Mouse (Mus musculus): Measurements from ENCODE around the gene Taar7d. TPM values are rescaled to one million over a fixed set of nuclear protein-coding genes. Genes with fewer than 3 reads are reported as not detected.

Gene Taar7d
- total and polyA plus RNA-seq, 2 experiments from 2014 or later = not detected

DNA sequence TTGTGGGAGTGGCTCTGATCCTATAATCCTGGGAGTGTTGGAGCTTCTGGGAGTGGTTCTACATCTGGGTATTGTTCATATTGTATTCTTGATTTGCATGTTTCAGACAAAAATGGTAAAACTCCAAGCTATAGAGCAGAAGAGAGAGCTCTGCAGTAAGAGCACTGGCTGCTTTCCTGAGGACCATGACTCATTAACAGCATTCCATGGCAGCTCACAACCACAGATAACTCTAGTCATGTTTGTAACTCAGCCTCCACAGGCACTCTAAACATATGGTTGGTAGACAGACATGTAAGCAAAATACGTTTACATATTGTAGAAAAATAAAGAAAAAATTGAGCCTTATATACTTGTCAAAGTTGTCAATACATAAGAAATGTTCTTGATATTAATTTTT, 20.6 kb upstream of the Taar7d start:
- TF ChIP-seq CTCF (IDR thresholded peaks at IDR 0.05; ENCODE audit: low read depth) = no peak
- ATAC-seq = no peak
- 74% methylated on average over 1 of the region's 1 CpGs for WGBS
- Histone ChIP-seq H3K9ac (replicated peaks; ENCODE audit: low read length) (no peak overlapping the region), H3K36me3 (ENCODE audit: insufficient read depth, low read length) (no peaks in the 10 kb centered on the region), H3K27ac (no peak overlapping the region), H3K27me3 (ENCODE audit: insufficient read depth, low read length) (no peaks in the 10 kb centered on the region), H3K4me1 (ENCODE audit: insufficient read depth, low read length) (no peaks in the 10 kb centered on the region), H3K9me3 (ENCODE audit: low read length) (no peaks in the 10 kb centered on the region), H3K4me3 (ENCODE audit: low read length) (no peak overlapping the region), H3K4me2 (ENCODE audit: low read depth, low read length) (no peak overlapping the region)
- no peak for DNase-seq (ENCODE audit: low spot score)

DNA sequence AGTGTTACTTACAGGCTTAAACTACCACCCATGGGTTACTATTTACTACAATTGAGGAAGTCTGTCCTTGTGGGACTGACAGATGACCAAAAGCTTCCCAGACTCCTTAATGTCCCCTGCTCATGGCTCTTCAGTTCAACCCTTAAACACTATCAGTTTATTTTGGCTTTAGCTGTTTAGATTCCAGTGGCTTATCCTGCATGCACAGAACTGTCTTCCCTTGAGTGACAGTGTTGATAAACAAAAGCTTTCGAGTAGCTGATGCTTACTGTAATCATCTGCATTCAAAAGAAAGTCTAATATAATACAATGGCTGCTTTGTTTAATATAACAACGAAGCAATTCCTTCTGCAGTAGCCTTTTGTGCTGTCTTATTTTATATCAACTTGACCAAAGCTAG, 20.0 kb upstream of the Taar7d start:
- no peak for TF ChIP-seq CTCF (IDR thresholded peaks at IDR 0.05; ENCODE audit: low read depth)
- Histone ChIP-seq H3K4me3 (ENCODE audit: low read length) (no peak overlapping the region), H3K9me3 (ENCODE audit: low read length) (no peaks in the 10 kb centered on the region), H3K9ac (replicated peaks; ENCODE audit: low read length) (no peak overlapping the region), H3K4me1 (ENCODE audit: insufficient read depth, low read length) (no peaks in the 10 kb centered on the region), H3K27ac (no peak overlapping the region), H3K4me2 (ENCODE audit: low read depth, low read length) (no peak overlapping the region), H3K27me3 (ENCODE audit: insufficient read depth, low read length) (no peaks in the 10 kb centered on the region), H3K36me3 (ENCODE audit: insufficient read depth, low read length) (no peaks in the 10 kb centered on the region)
- DNase-seq (ENCODE audit: low spot score) (no peak), ATAC-seq (no peak)
- WGBS = 51% methylated on average over 2 of the region's 2 CpGs

DNA sequence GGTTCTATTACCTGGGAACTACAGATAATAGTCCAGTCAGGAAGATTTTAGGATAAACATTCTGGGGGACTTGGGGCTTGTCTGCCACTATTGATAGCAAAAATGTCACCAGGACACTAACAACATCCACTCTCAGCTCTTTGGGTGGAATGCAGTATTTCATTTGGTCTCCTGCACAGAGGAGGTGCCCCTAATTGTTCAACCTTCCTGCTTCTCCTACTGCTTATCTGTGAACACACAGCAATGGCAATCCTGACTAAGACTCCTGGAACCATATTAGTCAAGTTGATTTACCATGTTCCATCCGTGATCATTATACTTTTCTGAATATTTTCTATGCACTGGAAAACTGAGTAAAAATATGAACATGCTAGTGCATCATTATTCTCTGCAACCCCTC, 18.9 kb upstream of the Taar7d start:
- Histone ChIP-seq H3K4me1 (ENCODE audit: insufficient read depth, low read length) (no peaks in the 10 kb centered on the region), H3K27ac (no peak overlapping the region), H3K4me2 (ENCODE audit: low read depth, low read length) (no peak overlapping the region), H3K9ac (replicated peaks; ENCODE audit: low read length) (no peak overlapping the region), H3K27me3 (ENCODE audit: insufficient read depth, low read length) (no peaks in the 10 kb centered on the region), H3K4me3 (ENCODE audit: low read length) (no peak overlapping the region), H3K9me3 (ENCODE audit: low read length) (no peaks in the 10 kb centered on the region), H3K36me3 (ENCODE audit: insufficient read depth, low read length) (no peaks in the 10 kb centered on the region)
- 94% methylated on average over 1 of the region's 1 CpGs for WGBS
- DNase-seq (ENCODE audit: low spot score) = no peak
- TF ChIP-seq CTCF (IDR thresholded peaks at IDR 0.05; ENCODE audit: low read depth) = no peak
- ATAC-seq = no peak

DNA sequence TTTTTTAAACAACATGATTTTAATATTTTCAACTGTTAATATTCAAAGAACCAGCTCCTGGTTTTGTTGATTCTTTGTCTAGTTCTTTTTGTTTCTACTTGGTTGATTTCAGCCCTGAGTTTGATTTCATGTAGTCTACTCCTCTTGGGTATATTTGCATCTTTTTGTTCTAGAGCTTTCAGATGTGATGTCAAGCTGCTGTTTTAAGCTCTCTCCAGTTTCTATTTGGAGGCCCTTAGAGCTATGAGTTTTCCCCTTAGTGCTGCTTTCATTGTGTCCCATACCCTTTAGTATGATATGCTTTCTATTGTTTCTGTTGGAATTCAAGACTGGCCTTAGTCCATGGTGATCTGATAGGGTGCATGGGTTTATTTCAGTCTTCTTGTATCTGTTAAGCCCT, 4.3 kb downstream of the Taar7d start:
- Histone ChIP-seq H3K4me3 (ENCODE audit: low read length) (no peak overlapping the region), H3K9me3 (ENCODE audit: low read length) (no peaks in the 10 kb centered on the region), H3K4me2 (ENCODE audit: low read depth, low read length) (no peak overlapping the region), H3K36me3 (ENCODE audit: insufficient read depth, low read length) (no peaks in the 10 kb centered on the region), H3K27ac (no peak overlapping the region), H3K4me1 (ENCODE audit: insufficient read depth, low read length) (no peaks in the 10 kb centered on the region), H3K9ac (replicated peaks; ENCODE audit: low read length) (no peak overlapping the region), H3K27me3 (ENCODE audit: insufficient read depth, low read length) (no peaks in the 10 kb centered on the region)
- TF ChIP-seq CTCF (IDR thresholded peaks at IDR 0.05; ENCODE audit: low read depth) = no peak
- ATAC-seq (no peak), DNase-seq (ENCODE audit: low spot score) (no peak)

DNA sequence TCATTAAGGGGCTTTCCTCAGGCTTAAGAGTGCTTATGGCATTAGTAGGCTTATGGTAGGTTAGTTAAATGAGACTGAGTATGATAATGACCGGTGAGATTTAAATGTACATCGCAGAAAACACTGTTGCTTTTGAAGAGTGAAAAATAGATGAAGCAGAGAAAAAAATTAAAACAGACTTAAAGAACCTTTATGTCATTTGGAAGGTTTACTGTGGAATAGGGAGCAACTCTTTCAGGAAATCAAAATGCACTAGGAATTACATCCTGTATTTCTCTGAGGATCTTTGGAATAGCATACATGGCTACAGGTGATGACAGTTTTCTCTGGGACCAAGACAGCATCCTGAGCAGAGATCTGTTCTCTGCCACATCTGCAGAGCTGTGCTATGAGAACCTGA, 10.3 kb downstream of the Taar7d start, which contains the start of gene Taar7e:
Taar7e (plus strand) TSS at position 301 of the 400 bp plus-strand sequence.
- H3K4me3 ChIP-seq (ENCODE audit: low read length) = no peak within 1 kb of the TSS
- no peaks in the 10 kb centered on the region for H3K36me3 ChIP-seq (ENCODE audit: insufficient read depth, low read length)
- WGBS = 88% methylated on average over 2 of the region's 2 CpGs
- DNase-seq (ENCODE audit: low spot score) (no peak), ATAC-seq (no peak)
- no peak within 1 kb of the TSS for H3K4me2 ChIP-seq (ENCODE audit: low read depth, low read length)
- no peak within 1 kb of the TSS for H3K9ac ChIP-seq (replicated peaks; ENCODE audit: low read length)
- no peaks in the 10 kb centered on the region for H3K4me1 ChIP-seq (ENCODE audit: insufficient read depth, low read length)
- H3K27ac ChIP-seq = no peak within 1 kb of the TSS
- H3K27me3 ChIP-seq (ENCODE audit: insufficient read depth, low read length) = no peaks in the 10 kb centered on the region
- no peaks in the 10 kb centered on the region for H3K9me3 ChIP-seq (ENCODE audit: low read length)
- TF ChIP-seq CTCF (IDR thresholded peaks at IDR 0.05; ENCODE audit: low read depth) = no peak

DNA sequence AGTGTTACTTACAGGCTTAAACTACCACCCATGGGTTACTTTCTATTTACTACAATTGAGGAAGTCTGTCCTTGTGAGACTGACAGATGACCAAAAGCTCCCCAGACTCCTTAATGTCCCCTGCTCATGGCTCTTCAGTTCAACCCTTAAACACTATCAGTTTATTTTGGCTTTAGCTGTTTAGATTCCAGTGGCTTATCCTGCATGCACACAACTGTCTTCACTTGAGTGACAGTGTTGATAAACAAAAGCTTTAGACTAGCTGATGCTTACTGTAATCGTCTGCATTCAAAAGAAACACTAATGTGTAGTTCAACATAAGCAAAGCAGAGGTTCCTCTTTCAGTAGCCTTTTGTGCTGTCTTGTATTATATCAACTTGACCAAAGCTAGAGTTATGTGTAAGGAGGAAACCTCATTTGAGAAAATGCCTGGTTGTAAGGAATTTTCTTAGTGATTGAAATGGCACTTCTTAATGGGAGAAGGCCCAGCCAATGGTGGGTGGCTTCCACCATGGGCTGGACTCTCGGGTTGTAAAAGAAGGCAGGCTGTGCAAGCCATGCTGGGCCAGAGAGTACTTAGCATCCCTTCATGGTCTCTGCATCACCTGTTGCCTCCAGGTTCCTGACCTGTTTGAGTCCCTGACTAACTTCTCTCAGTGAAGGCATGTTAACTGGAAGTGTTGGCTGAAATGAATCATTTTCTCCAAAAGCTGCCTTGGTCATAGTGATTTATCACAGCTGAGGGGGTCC, 13.3 kb downstream of the Taar7d start:
- ATAC-seq = no peak
- no peak overlapping the region for H3K4me3 ChIP-seq (ENCODE audit: low read length)
- 71% methylated on average over 2 of the region's 2 CpGs for WGBS

DNA sequence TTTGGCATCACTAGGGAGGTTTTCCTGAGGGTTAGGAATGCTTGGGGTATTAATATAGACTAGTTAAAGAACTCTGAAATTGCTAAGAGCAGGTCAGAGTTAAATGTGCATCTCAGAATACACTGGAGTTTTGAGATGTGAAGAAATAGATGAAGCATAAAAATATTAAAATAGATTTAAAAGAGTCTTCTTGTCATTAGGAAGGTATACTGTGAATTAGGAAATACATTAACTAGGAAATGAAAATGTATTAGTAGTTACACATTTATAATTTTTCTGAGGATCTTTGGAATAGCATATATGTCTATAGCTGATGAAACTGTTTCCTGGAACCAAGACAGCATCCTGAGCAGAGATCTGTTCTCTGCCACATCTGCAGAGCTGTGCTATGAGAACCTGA, 22.2 kb downstream of the Taar7d start, which contains the start of gene Taar7f:
Taar7f (plus strand) TSS at position 301 of the 400 bp plus-strand sequence.
- DNase-seq (ENCODE audit: low spot score) (no peak), ATAC-seq (no peak)
- H3K27me3 ChIP-seq (ENCODE audit: insufficient read depth, low read length) = no peaks in the 10 kb centered on the region
- no peaks in the 10 kb centered on the region for H3K4me1 ChIP-seq (ENCODE audit: insufficient read depth, low read length)
- TF ChIP-seq CTCF (IDR thresholded peaks at IDR 0.05; ENCODE audit: low read depth) = no peak
- no peaks in the 10 kb centered on the region for H3K9me3 ChIP-seq (ENCODE audit: low read length)
- no peaks in the 10 kb centered on the region for H3K36me3 ChIP-seq (ENCODE audit: insufficient read depth, low read length)
- H3K9ac ChIP-seq (replicated peaks; ENCODE audit: low read length) = no peak within 1 kb of the TSS
- H3K4me2 ChIP-seq (ENCODE audit: low read depth, low read length) = no peak within 1 kb of the TSS
- no peak within 1 kb of the TSS for H3K4me3 ChIP-seq (ENCODE audit: low read length)
- no peak within 1 kb of the TSS for H3K27ac ChIP-seq

More for the DNA sequence above, 13.3 kb downstream of the Taar7d start:
- no peak for TF ChIP-seq CTCF (IDR thresholded peaks at IDR 0.05; ENCODE audit: low read depth)
- H3K27me3 ChIP-seq (ENCODE audit: insufficient read depth, low read length) = no peaks in the 10 kb centered on the region
- H3K27ac ChIP-seq = no peak overlapping the region
- no peak overlapping the region for H3K4me2 ChIP-seq (ENCODE audit: low read depth, low read length)
- H3K4me1 ChIP-seq (ENCODE audit: insufficient read depth, low read length) = no peaks in the 10 kb centered on the region
- no peak overlapping the region for H3K9ac ChIP-seq (replicated peaks; ENCODE audit: low read length)
- no peaks in the 10 kb centered on the region for H3K9me3 ChIP-seq (ENCODE audit: low read length)
- DNase-seq (ENCODE audit: low spot score) = no peak
- H3K36me3 ChIP-seq (ENCODE audit: insufficient read depth, low read length) = no peaks in the 10 kb centered on the region
